Mouse (Mus musculus): ENCODE results near the gene Phactr1.

GRCm38 (mm10) chr13:42961561-42961960 is 281.1 kb downstream of the Phactr1 start:
- no peak for TF ChIP-seq CTCF (IDR thresholded peaks at IDR 0.05; ENCODE audit: borderline replicate concordance, insufficient read depth, low read depth, low read length)
- TF ChIP-seq POLR2A (IDR thresholded peaks at IDR 0.05; ENCODE audit: borderline replicate concordance, insufficient read depth, low read length): no peak

Measured in cerebellum, adult 2 months (tissue).